Mouse (Mus musculus) neural tube, embryonic 14.5 days (tissue): ENCODE measurements around the gene Strip1. TPM values are rescaled to one million over a fixed set of nuclear protein-coding genes. Genes with fewer than 3 reads are reported as not detected.

Experiments
- polyA plus RNA-seq: library from polyadenylated mRNA; unstranded; fragments of >200 nt; fragmentation: Nextera tagmentation; extraction: Ambion mirVana; gene quantifications from 2 replicates; pipeline ENCODE4 v1.2.1, GENCODE M21; 2014

The Strip1 gene
- polyA plus RNA-seq, 1 experiment from 2014 or later, result 157 TPM

Other genes starting within 250 kb of the Strip1 start
- 6.2 and 7.7 TPM in 2 replicates for gene Kcnc4, start 172.1 kb downstream of the Strip1 start, polyA plus RNA-seq
- 15.1 and 16.6 TPM in 2 replicates for gene Slc6a17, start 113.7 kb downstream of the Strip1 start, polyA plus RNA-seq
- not detected in 2 replicates for gene Ubl4b, start 76.6 kb downstream of the Strip1 start, polyA plus RNA-seq
- gene Alx3, start 36.7 kb downstream of the Strip1 start, polyA plus RNA-seq, result not detected in 2 replicates
- gene Gm10961, start 372 bp downstream of the Strip1 start, polyA plus RNA-seq, result not detected in 2 replicates
- 137 and 142 TPM in 2 replicates for gene Ahcyl1, start 64.9 kb upstream of the Strip1 start, polyA plus RNA-seq
- 6.3 and 9.3 TPM in 2 replicates for gene Csf1, start 128.8 kb upstream of the Strip1 start, polyA plus RNA-seq
- gene Eps8l3, start 245.5 kb upstream of the Strip1 start, polyA plus RNA-seq, result not detected in 2 replicates